Mouse (Mus musculus) MEL (cell line): Measurements from ENCODE around the gene Smarcb1. TPM values are rescaled to one million over a fixed set of nuclear protein-coding genes. Genes with fewer than 3 reads are reported as not detected.

Experiments
- DNase-seq: peaks from one replicate; pipeline ENCODE4 v3.0.0; 2011; ENCODE audit warnings: low read depth, low spot score
- H3K27ac ChIP-seq: 2 replicates; pipeline ENCODE4 v1.5.1; 2012; ENCODE audit warnings: low read depth, mild to moderate bottlenecking, control low read depth, low read length, moderate library complexity; ENCODE audit not compliant: control insufficient read depth
- H3K27me3 ChIP-seq, 2 experiments: fragments of 150-350 bp in 1 of 2; sonication (generic) in 1 of 2; 2 replicates each; pipeline ENCODE4 v1.6.1; 2012; ENCODE audit warnings: low read length in 2 of 2, mild to moderate bottlenecking in 2 of 2, improper control_type of control experiment in 1 of 2, moderate library complexity in 1 of 2; ENCODE audit not compliant: insufficient read depth in 2 of 2, control insufficient read depth in 1 of 2
- H3K36me3 ChIP-seq, 2 experiments: 2 replicates each; pipeline ENCODE4 v1.6.1; 2012 to 2014; ENCODE audit warnings: low read length in 2 of 2, improper control_type of control experiment in 1 of 2, inconsistent platforms in 1 of 2, mild to moderate bottlenecking in 1 of 2; ENCODE audit not compliant: insufficient read depth in 2 of 2, control insufficient read depth in 1 of 2
- H3K4me1 ChIP-seq, 2 experiments: fragments of 150-350 bp in 1 of 2; sonication (generic) in 1 of 2; 2 replicates each; pipeline ENCODE4 v1.6.1; 2012; ENCODE audit warnings: low read length in 2 of 2, improper control_type of control experiment in 1 of 2, mild to moderate bottlenecking in 1 of 2; ENCODE audit not compliant: insufficient read depth in 2 of 2, control insufficient read depth in 1 of 2
- H3K4me3 ChIP-seq, 2 experiments: fragments of 150-350 bp in 1 of 2; sonication (generic) in 1 of 2; 2 replicates each; pipeline ENCODE4 v1.5.1; 2012; ENCODE audit warnings: low read depth in 2 of 2, low read length in 2 of 2, mild to moderate bottlenecking in 2 of 2, moderate library complexity in 2 of 2, control low read depth in 1 of 2, improper control_type of control experiment in 1 of 2; ENCODE audit not compliant: control insufficient read depth in 1 of 2, insufficient read depth in 1 of 2
- H3K79me2 ChIP-seq: 2 replicates; pipeline ENCODE4 v1.6.1; 2012; ENCODE audit warnings: mild to moderate bottlenecking, low read length, moderate library complexity; ENCODE audit not compliant: control insufficient read depth, poor library complexity, insufficient read depth
- H3K9ac ChIP-seq: 2 replicates; pipeline ENCODE4 v1.6.1; 2012; ENCODE audit warnings: low read depth, mild to moderate bottlenecking, control low read depth, low read length, moderate library complexity; ENCODE audit not compliant: control insufficient read depth, poor library complexity, severe bottlenecking
- H3K9me3 ChIP-seq: fragments of 150-350 bp; sonication (generic); replicated peaks from 2 replicates; pipeline ENCODE4 v1.6.1; 2012; ENCODE audit warnings: mild to moderate bottlenecking, low read length, improper control_type of control experiment, moderate library complexity; ENCODE audit not compliant: insufficient read depth
- CHD1 ChIP-seq: IDR thresholded peaks from 2 replicates; pipeline ENCODE4 v1.6.1; 2012; ENCODE audit warnings: low read depth, mild to moderate bottlenecking, inconsistent platforms, low read length, improper control_type of control experiment
- CHD2 ChIP-seq: IDR thresholded peaks from 2 replicates; pipeline ENCODE4 v1.6.1; 2011; ENCODE audit warnings: low read length, improper control_type of control experiment
- CTCF ChIP-seq, 3 experiments: IDR thresholded peaks in 2 of 3; conservative IDR thresholded peaks in 1 of 3; 2 replicates each; pipeline ENCODE4 v1.5.1; 2011 to 2012; ENCODE audit warnings: low read length in 3 of 3, low read depth in 2 of 3, mild to moderate bottlenecking in 2 of 3, improper control_type of control experiment in 1 of 3, inconsistent platforms in 1 of 3, mixed read lengths in 1 of 3, moderate library complexity in 1 of 3; ENCODE audit not compliant: control insufficient read depth in 1 of 3, insufficient read depth in 1 of 3, poor library complexity in 1 of 3, severe bottlenecking in 1 of 3
- EP300 ChIP-seq, 2 experiments: IDR thresholded peaks; 2 replicates each; pipeline ENCODE4 v1.6.1; 2011; ENCODE audit warnings: improper control_type of control experiment in 2 of 2, low read length in 2 of 2, low read depth in 1 of 2, mild to moderate bottlenecking in 1 of 2
- ETS1 ChIP-seq: IDR thresholded peaks from 2 replicates; pipeline ENCODE4 v1.6.1; 2012; ENCODE audit warnings: low read depth, mild to moderate bottlenecking, inconsistent platforms, low read length, improper control_type of control experiment, moderate library complexity
- GABPA ChIP-seq: IDR thresholded peaks from 2 replicates; pipeline ENCODE4 v1.6.1; 2012; ENCODE audit warnings: low read depth, mild to moderate bottlenecking, inconsistent platforms, low read length, improper control_type of control experiment, moderate library complexity
- GATA1 ChIP-seq: IDR thresholded peaks from 2 replicates; pipeline ENCODE4 v1.6.1; 2011; ENCODE audit warnings: low read depth, low read length, improper control_type of control experiment
- HCFC1 ChIP-seq: IDR thresholded peaks from 2 replicates; pipeline ENCODE4 v1.6.1; 2012; ENCODE audit warnings: low read depth, mild to moderate bottlenecking, inconsistent platforms, low read length, improper control_type of control experiment, moderate library complexity
- JUND ChIP-seq: IDR thresholded peaks from 2 replicates; pipeline ENCODE4 v1.6.1; 2011; ENCODE audit warnings: low read depth, mild to moderate bottlenecking, improper control_type of control experiment, low read length
- KAT2A ChIP-seq: conservative IDR thresholded peaks from 2 replicates; pipeline ENCODE4 v1.6.1; 2012; ENCODE audit warnings: low read depth, low read length, improper control_type of control experiment, inconsistent platforms
- MAFK ChIP-seq: IDR thresholded peaks from 2 replicates; pipeline ENCODE4 v1.6.1; 2011; ENCODE audit warnings: low read depth, mild to moderate bottlenecking, low read length, improper control_type of control experiment, borderline replicate concordance
- MYB ChIP-seq: IDR thresholded peaks from 2 replicates; pipeline ENCODE4 v1.6.1; 2011; ENCODE audit warnings: mild to moderate bottlenecking, low read depth, low read length, improper control_type of control experiment
- MYC ChIP-seq: IDR thresholded peaks from 2 replicates; pipeline ENCODE4 v1.6.1; 2011; ENCODE audit warnings: low read depth, mild to moderate bottlenecking, low read length, improper control_type of control experiment, moderate library complexity
- NELFE ChIP-seq: IDR thresholded peaks from 2 replicates; pipeline ENCODE4 v1.6.1; 2011; ENCODE audit warnings: low read depth, low read length, improper control_type of control experiment
- NRF1 ChIP-seq: IDR thresholded peaks from 2 replicates; pipeline ENCODE4 v1.6.1; 2014; ENCODE audit warnings: low read depth, mild to moderate bottlenecking, inconsistent platforms, low read length, improper control_type of control experiment, moderate library complexity; ENCODE audit not compliant: poor library complexity, insufficient read depth, severe bottlenecking
- POLR2A ChIP-seq, 2 experiments: IDR thresholded peaks; 2 replicates each; pipeline ENCODE4 v1.6.1; 2011 to 2012; ENCODE audit warnings: low read length in 2 of 2, mild to moderate bottlenecking in 2 of 2, control low read depth in 1 of 2, improper control_type of control experiment in 1 of 2, low read depth in 1 of 2, moderate library complexity in 1 of 2; ENCODE audit not compliant: control insufficient read depth in 1 of 2, insufficient read depth in 1 of 2, poor library complexity in 1 of 2
- TAL1 ChIP-seq: IDR thresholded peaks from 2 replicates; pipeline ENCODE4 v1.6.1; 2012; ENCODE audit warnings: mild to moderate bottlenecking, inconsistent platforms, low read length, moderate library complexity, mixed read lengths
- UBTF ChIP-seq: IDR thresholded peaks from 2 replicates; pipeline ENCODE4 v1.6.1; 2012; ENCODE audit warnings: low read depth, mild to moderate bottlenecking, inconsistent platforms, low read length, improper control_type of control experiment, moderate library complexity, borderline replicate concordance; ENCODE audit not compliant: insufficient read depth
- USF1 ChIP-seq: IDR thresholded peaks from 2 replicates; pipeline ENCODE4 v1.6.1; 2014; ENCODE audit warnings: low read depth, mild to moderate bottlenecking, inconsistent platforms, low read length, improper control_type of control experiment, moderate library complexity
- ZC3H11A ChIP-seq: IDR thresholded peaks from 2 replicates; pipeline ENCODE4 v1.6.1; 2012; ENCODE audit warnings: low read depth, mild to moderate bottlenecking, inconsistent platforms, low read length, improper control_type of control experiment
- ZNF384 ChIP-seq: IDR thresholded peaks from 2 replicates; pipeline ENCODE4 v1.6.1; 2012; ENCODE audit warnings: low read depth, mild to moderate bottlenecking, inconsistent platforms, low read length, improper control_type of control experiment
- polyA plus RNA-seq, 2 experiments: library from polyadenylated mRNA; stranded (reverse) in 1 of 2; unstranded in 1 of 2; fragments of >175 nt in 1 of 2; fragments of >200 nt in 1 of 2; gene quantifications; 2 replicates each; pipeline versions ENCODE4 v1.2.1 to v1.2.4; 2012; ENCODE audit warnings: low replicate concordance in 2 of 2, low read depth in 1 of 2; ENCODE audit not compliant: insufficient read length in 2 of 2, insufficient read depth in 1 of 2, missing spikeins in 1 of 2
- total RNA-seq: library from RNA; depleted of rRNA; stranded (reverse); fragments of 300-350 nt; gene quantifications from 2 replicates; pipeline ENCODE4 v1.2.3, GENCODE M21; 2012

Smarcb1 gene
- total and polyA plus RNA-seq, 3 experiments: 91.8 to 2,689 (median 117) TPM

- Histone ChIP-seq H3K79me2 (peaks cover 9% of the 10 kb centered on the region), H3K4me3 (peak within 1 kb of the TSS in 1 of 2 experiments; percentile 36; a peak in 1 of 4 replicates), H3K9ac (peak within 1 kb of the TSS; percentile 45), H3K4me1 (peaks cover 14 to 51% of the 10 kb centered on the region in 2 experiments), H3K9me3 (no peaks in the 10 kb centered on the region), H3K27me3 (no peaks in the 10 kb centered on the region), H3K36me3 (peaks cover 0 to 40% of the 10 kb centered on the region in 2 experiments; a peak in 2 of 4 replicates), H3K27ac (peak within 1 kb of the TSS; percentile 45)
- no peak for DNase-seq
- TF ChIP-seq GATA1 (no peak), KAT2A (no peak), CHD1 (no peak), UBTF (no peak), NRF1 (no peak), ETS1 (no peak), NELFE (no peak), POLR2A (IDR thresholded peaks at IDR 0.05; ENCODE audit: control insufficient read depth in 1 of 2, insufficient read depth in 1 of 2, low read depth in 1 of 2, low read length in 2 of 2, poor library complexity in 1 of 2) (no peak), ZNF384 (no peak), GABPA (no peak), CHD2 (no peak), MYC (no peak), HCFC1 (no peak), ZC3H11A (no peak), EP300 (IDR thresholded peaks at IDR 0.05; ENCODE audit: low read depth in 1 of 2, low read length in 2 of 2) (no peak), JUND (no peak), TAL1 (no peak)
- TF ChIP-seq, all 39 proteins: peak for 0
These were observed 19.1 kb upstream of the Smarcb1 start, which contains the start of gene Gm867 for GRCm38 (mm10) chr10:75940520-75940919. Gm867 (minus strand) TSS chr10:75940672.

- TF ChIP-seq MYC (no peak), GABPA (0 out of 2 replicates have a peak, but pooled peaks have one; percentile 18), USF1 (no peak), MAFK (no peak), EP300 (IDR thresholded peaks at IDR 0.05; ENCODE audit: low read depth in 1 of 2, low read length in 2 of 2) (0 out of 4 replicates have a peak, but pooled peaks of 1 of the 2 experiments have one; percentile 9), CTCF (IDR thresholded peaks at IDR 0.05 in 2 of 3, conservative IDR thresholded peaks at IDR 0.05 in 1 of 3; ENCODE audit: control insufficient read depth in 1 of 3, insufficient read depth in 1 of 3, low read depth in 2 of 3, low read length in 3 of 3, poor library complexity in 1 of 3, severe bottlenecking in 1 of 3) (no peak), MYB (no peak)
- Histone ChIP-seq H3K79me2 (peaks cover 9% of the 10 kb centered on the region), H3K27me3 (no peaks in the 10 kb centered on the region), H3K4me1 (peaks cover 14 to 51% of the 10 kb centered on the region in 2 experiments), H3K9ac (peak overlapping the region; percentile 45), H3K4me3 (peak overlapping the region in 1 of 2 experiments; percentile 36; a peak in 1 of 4 replicates), H3K27ac (peak overlapping the region; percentile 45), H3K9me3 (no peaks in the 10 kb centered on the region), H3K36me3 (peaks cover 0 to 42% of the 10 kb centered on the region in 2 experiments; a peak in 2 of 4 replicates)
- DNase-seq: peak; percentile 73
These were observed 18.2 kb upstream of the Smarcb1 start for GRCm38 (mm10) chr10:75939481-75940234.
